15 mouse cellular contexts compared by ENCODE assay signal in the genomic region with DNA sequence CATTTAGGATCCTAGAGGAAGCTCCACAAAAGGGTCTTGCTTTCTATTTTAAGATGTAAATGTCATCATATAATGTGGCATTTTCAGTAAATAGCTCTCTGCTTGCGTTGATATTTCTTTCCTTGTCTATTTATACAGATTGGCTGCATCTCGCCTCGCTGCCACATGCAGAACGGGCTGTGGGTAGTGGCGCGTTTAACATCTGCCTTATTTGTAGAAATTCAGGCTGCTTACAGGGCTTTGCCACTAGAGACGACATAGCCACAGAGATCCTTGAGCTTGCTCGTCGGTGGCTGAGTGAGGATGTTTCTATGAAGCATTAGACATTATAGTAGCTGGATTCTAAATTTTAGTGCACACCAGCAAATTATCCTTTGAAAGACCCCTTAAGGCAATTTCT. TPM values are rescaled to one million over a fixed set of nuclear protein-coding genes. Genes with fewer than 3 reads are reported as not detected.
DNase-seq lines count a peak whose midpoint lies in the region; ATAC-seq lines count a peak whose summit lies in the region.
"Had no signal": no experiment of that assay in that cellular context is flagged by ENCODE, and none has a peak within 500 bp of the region (broad histone marks: within the 10 kb centered on the region; RNA-seq: fewer than 3 reads in every experiment).

No protein-coding gene starts in this region.

- H3K4me3 ChIP-seq in hindbrain, embryonic 15.5 days: no peak overlapping the region
- no peak overlapping the region for H3K4me3 ChIP-seq in hindbrain, embryonic 10.5 days
- H3K4me3 ChIP-seq in hindbrain, embryonic 16.5 days (ENCODE audit: low read length): no peak overlapping the region
- no peak overlapping the region for H3K4me3 ChIP-seq in midbrain, embryonic 15.5 days

- peak; percentile 73 for ATAC-seq in hindbrain, embryonic 15.5 days (ENCODE audit: low FRiP score, low read depth)
- peak; percentile 83 for ATAC-seq in hindbrain, embryonic 16.5 days
- peak; percentile 74 for ATAC-seq in midbrain, embryonic 15.5 days (replicated peaks)
- ATAC-seq in inflammation-experienced regulatory T-cells, adult 6 months: no peak
- ATAC-seq: CD4-positive, CD25-positive, alpha-beta regulatory T cell, adult 4 months had no signal

- WGBS in hindbrain, embryonic 15.5 days: 45% methylated on average over 9 of the region's 9 CpGs
- 88% methylated on average over 9 of the region's 9 CpGs for WGBS in hindbrain, embryonic 10.5 days
- 54% methylated on average over 9 of the region's 9 CpGs for WGBS in hindbrain, embryonic 16.5 days
- 48% methylated on average over 9 of the region's 9 CpGs for WGBS in midbrain, embryonic 15.5 days

- no peaks in the 10 kb centered on the region for H3K36me3 ChIP-seq in hindbrain, embryonic 15.5 days
- H3K36me3 ChIP-seq in hindbrain, embryonic 10.5 days: no peaks in the 10 kb centered on the region
- no peaks in the 10 kb centered on the region for H3K36me3 ChIP-seq in hindbrain, embryonic 16.5 days (ENCODE audit: control insufficient read depth, insufficient read depth, low read length)
- H3K36me3 ChIP-seq in midbrain, embryonic 15.5 days (replicated peaks): no peaks in the 10 kb centered on the region

- H3K9ac ChIP-seq in hindbrain, embryonic 15.5 days: no peak overlapping the region
- no peak overlapping the region for H3K9ac ChIP-seq in hindbrain, embryonic 16.5 days (ENCODE audit: low read depth, low read length)
- no peak overlapping the region; the same call in 1 of the 2 replicates for H3K9ac ChIP-seq in midbrain, embryonic 15.5 days

- H3K9me3 ChIP-seq in hindbrain, embryonic 15.5 days: no peaks in the 10 kb centered on the region
- H3K9me3 ChIP-seq in hindbrain, embryonic 10.5 days: no peaks in the 10 kb centered on the region
- H3K9me3 ChIP-seq in hindbrain, embryonic 16.5 days (ENCODE audit: control insufficient read depth, low read length): no peaks in the 10 kb centered on the region
- H3K9me3 ChIP-seq in midbrain, embryonic 15.5 days: no peaks in the 10 kb centered on the region

- H3K27me3 ChIP-seq in hindbrain, embryonic 15.5 days: no peaks in the 10 kb centered on the region
- H3K27me3 ChIP-seq in hindbrain, embryonic 10.5 days (ENCODE audit: insufficient read depth, poor library complexity, severe bottlenecking): no peaks in the 10 kb centered on the region
- no peaks in the 10 kb centered on the region for H3K27me3 ChIP-seq in hindbrain, embryonic 16.5 days (replicated peaks; ENCODE audit: control insufficient read depth, insufficient read depth, low read length)
- no peaks in the 10 kb centered on the region for H3K27me3 ChIP-seq in midbrain, embryonic 15.5 days (replicated peaks)

- 0 out of 2 replicates have a peak, but pooled peaks cover 6% of the 10 kb centered on the region for H3K4me1 ChIP-seq in hindbrain, embryonic 15.5 days (replicated peaks)
- H3K4me1 ChIP-seq in hindbrain, embryonic 10.5 days (replicated peaks): peaks cover 3% of the 10 kb centered on the region
- no peaks in the 10 kb centered on the region for H3K4me1 ChIP-seq in hindbrain, embryonic 16.5 days (ENCODE audit: control insufficient read depth, insufficient read depth, low read depth, low read length)
- H3K4me1 ChIP-seq in midbrain, embryonic 15.5 days: peaks cover 3% of the 10 kb centered on the region; the same call in 1 of the 2 replicates

- no peak overlapping the region for H3K4me2 ChIP-seq in hindbrain, embryonic 15.5 days
- H3K4me2 ChIP-seq in hindbrain, embryonic 16.5 days (ENCODE audit: low read length): no peak overlapping the region
- H3K4me2 ChIP-seq in midbrain, embryonic 15.5 days: no peak overlapping the region

- no peak for DNase-seq in hindbrain, embryonic 10.5 days (ENCODE audit: low spot score)
- peak; percentile 80 for DNase-seq in brain, adult 2 months (ENCODE audit: low read depth, low spot score)
- no peak for DNase-seq in adrenal gland, adult 8-10 months
- no peak for DNase-seq in kidney, postnatal 36 days
- DNase-seq: cerebellum, postnatal 36 days had no signal

- H3K27ac ChIP-seq in hindbrain, embryonic 15.5 days (replicated peaks): peak overlapping the region; percentile 50
- no peak overlapping the region for H3K27ac ChIP-seq in hindbrain, embryonic 10.5 days
- no peak overlapping the region for H3K27ac ChIP-seq in hindbrain, embryonic 16.5 days (ENCODE audit: low read depth, low read length)
- peak overlapping the region; percentile 51; the same call in 1 of the 2 replicates for H3K27ac ChIP-seq in midbrain, embryonic 15.5 days

RNA-seq across cellular contexts. Expression of gene Gm815, which starts 2.5 kb away (rescaled TPM):
- polyA plus RNA-seq in hindbrain, embryonic 15.5 days (2015; fragmentation: Nextera tagmentation; extraction: Ambion mirVana): not detected in 2 replicates
- not detected in 2 replicates for polyA plus RNA-seq in hindbrain, embryonic 10.5 days (2016; fragmentation: Nextera tagmentation; extraction: Ambion mirVana)
- not detected in 2 replicates for polyA plus RNA-seq in hindbrain, embryonic 16.5 days (2015; fragmentation: Nextera tagmentation; extraction: Ambion mirVana)
- not detected in 2 replicates for polyA plus RNA-seq in midbrain, embryonic 15.5 days (2015; fragmentation: Nextera tagmentation; extraction: Ambion mirVana)
- total RNA-seq in adrenal gland, adult 8-10 months (2022): not detected
- polyA plus RNA-seq in inflammation-experienced regulatory T-cells, adult 6 months (2017; shearing (Covaris generic)): not detected
- total RNA-seq: hematopoietic stem cell, adult 5-6 weeks; layer of hippocampus, postnatal 14 days had no signal
- polyA plus RNA-seq: CD4-positive, CD25-positive, alpha-beta regulatory T cell, adult 4 months; gonadal fat pad, adult 2 months; liver, embryonic 16.5 days; testis, adult 2 months had no signal

Comparison
In these comparisons a context has a peak if more than half of its experiments do, and no peak if none do; other contexts are left out.
1. H3K27ac ChIP-seq: peak in hindbrain, embryonic 15.5 days (single experiment) and midbrain, embryonic 15.5 days (single experiment); none in hindbrain, embryonic 10.5 days (single experiment) and hindbrain, embryonic 16.5 days (single experiment).